Mouse (Mus musculus) CH12.LX (cell line): ENCODE results near the gene 4930595D18Rik. TPM values are rescaled to one million over a fixed set of nuclear protein-coding genes. Genes with fewer than 3 reads are reported as not detected.

ENCODE experiments used
- DNase-seq: peaks from one replicate; pipeline ENCODE4 v3.0.0-alpha.2; 2013; ENCODE audit errors: extremely low read depth
- H3K27ac ChIP-seq: 2 replicates; pipeline ENCODE4 v1.5.1; 2012; ENCODE audit warnings: low read depth, mild to moderate bottlenecking, control low read depth, moderate library complexity; ENCODE audit not compliant: insufficient read depth
- H3K27me3 ChIP-seq: replicated peaks from 2 replicates; pipeline ENCODE3; 2012; ENCODE audit warnings: inconsistent platforms
- H3K36me3 ChIP-seq, 2 experiments: replicated peaks in 1 of 2; 2 replicates each; pipeline versions ENCODE3 to v1.6.1; 2012; ENCODE audit warnings: inconsistent platforms in 1 of 2, low read length in 1 of 2, mild to moderate bottlenecking in 1 of 2, mixed read lengths in 1 of 2, moderate library complexity in 1 of 2; ENCODE audit not compliant: control insufficient read depth in 1 of 2, insufficient read depth in 1 of 2
- H3K4me1 ChIP-seq, 2 experiments: 2 replicates each; pipeline ENCODE4 v1.6.1; 2012; ENCODE audit warnings: inconsistent platforms in 1 of 2, moderate library complexity in 1 of 2; ENCODE audit not compliant: insufficient read depth in 2 of 2, control insufficient read depth in 1 of 2
- H3K4me2 ChIP-seq: 2 replicates; pipeline ENCODE4 v1.6.1; 2012; ENCODE audit warnings: low read depth, mild to moderate bottlenecking, control low read depth; ENCODE audit not compliant: poor library complexity, insufficient read depth, severe bottlenecking
- H3K4me3 ChIP-seq, 3 experiments: fragments of 150-350 bp in 1 of 3; sonication (generic) in 1 of 3; replicated peaks in 1 of 3; 2 replicates each; pipeline versions ENCODE3 to v1.5.1; 2011 to 2012; ENCODE audit warnings: low read depth in 2 of 3, low read length in 2 of 3, mild to moderate bottlenecking in 2 of 3, moderate library complexity in 2 of 3, control low read depth in 1 of 3, improper control_type of control experiment in 1 of 3, inconsistent platforms in 1 of 3, mixed read lengths in 1 of 3; ENCODE audit not compliant: poor library complexity in 1 of 3
- H3K79me2 ChIP-seq: replicated peaks from 2 replicates; pipeline ENCODE4 v1.6.1; 2012; ENCODE audit warnings: mild to moderate bottlenecking, moderate library complexity; ENCODE audit not compliant: control insufficient read depth, poor library complexity, insufficient read depth, severe bottlenecking; ENCODE audit errors: extremely low read depth
- H3K9ac ChIP-seq: 2 replicates; pipeline ENCODE4 v1.6.1; 2012; ENCODE audit warnings: low read depth, mild to moderate bottlenecking, control low read depth, moderate library complexity; ENCODE audit not compliant: insufficient read depth
- H3K9me3 ChIP-seq: replicated peaks from 2 replicates; pipeline ENCODE3; 2012; ENCODE audit warnings: low read length, inconsistent platforms, mixed read lengths
- BHLHE40 ChIP-seq: IDR thresholded peaks from 2 replicates; pipeline ENCODE4 v1.6.1; 2011; ENCODE audit warnings: mild to moderate bottlenecking, low read depth, low read length, improper control_type of control experiment
- E2F4 ChIP-seq: IDR thresholded peaks from 2 replicates; pipeline ENCODE4 v1.6.1; 2011; ENCODE audit warnings: low read depth, low read length, improper control_type of control experiment; ENCODE audit not compliant: insufficient replicate concordance
- EP300 ChIP-seq: IDR thresholded peaks from 2 replicates; pipeline ENCODE4 v1.6.1; 2011; ENCODE audit warnings: low read length, improper control_type of control experiment
- ETS1 ChIP-seq: conservative IDR thresholded peaks from 2 replicates; pipeline ENCODE4 v1.6.1; 2012; ENCODE audit warnings: low read depth, mild to moderate bottlenecking, inconsistent platforms, low read length, improper control_type of control experiment, moderate library complexity
- GABPA ChIP-seq: IDR thresholded peaks from 2 replicates; pipeline ENCODE4 v1.6.1; 2012; ENCODE audit warnings: low read depth, low read length, improper control_type of control experiment, inconsistent platforms; ENCODE audit not compliant: insufficient replicate concordance
- HCFC1 ChIP-seq: IDR thresholded peaks from 2 replicates; pipeline ENCODE4 v1.6.1; 2012; ENCODE audit warnings: low read depth, mild to moderate bottlenecking, inconsistent platforms, low read length, improper control_type of control experiment
- IRF4 ChIP-seq: IDR thresholded peaks from 2 replicates; pipeline ENCODE4 v1.6.1; 2014; ENCODE audit warnings: low read depth, mild to moderate bottlenecking, inconsistent platforms, low read length, improper control_type of control experiment
- MYC ChIP-seq: IDR thresholded peaks from 2 replicates; pipeline ENCODE4 v1.6.1; 2011; ENCODE audit warnings: low read depth, mild to moderate bottlenecking, improper control_type of control experiment, low read length
- PAX5 ChIP-seq: IDR thresholded peaks from 2 replicates; pipeline ENCODE4 v1.6.1; 2012; ENCODE audit warnings: low read length, inconsistent platforms, mixed read lengths
- RAD21 ChIP-seq: IDR thresholded peaks from 2 replicates; pipeline ENCODE4 v1.6.1; 2011; ENCODE audit warnings: low read depth, mild to moderate bottlenecking, low read length, improper control_type of control experiment, moderate library complexity
- USF2 ChIP-seq: conservative IDR thresholded peaks from 2 replicates; pipeline ENCODE4 v1.6.1; 2011; ENCODE audit warnings: low read depth, low read length, improper control_type of control experiment
- ZNF384 ChIP-seq: IDR thresholded peaks from 2 replicates; pipeline ENCODE4 v1.6.1; 2012; ENCODE audit warnings: low read depth, low read length, improper control_type of control experiment, inconsistent platforms
- dilution Hi-C: fragments of 300-500 bp; cut with MboI; formaldehyde crosslinking; loops from 2 replicates; pipeline ENCODE4 v1.14.3; 2020; ENCODE audit warnings: low sequenced_read_pairs; ENCODE audit not compliant: extremely low pct_unique_long_range_greater_than_20kb, extremely low pct_ligation_motif_present
- in situ Hi-C: fragments of 300-500 bp; cut with MboI; formaldehyde crosslinking; loops from 3 replicates; pipeline ENCODE4 v1.14.3; 2019; ENCODE audit warnings: low sequenced_read_pairs, low pct_ligation_motif_present, low pct_unique_long_range_greater_than_20kb, mixed read lengths
- polyA plus RNA-seq: library from polyadenylated mRNA; unstranded; fragments of >175 nt; gene quantifications from 2 replicates; pipeline ENCODE4 v1.2.1, GENCODE M21; 2012; ENCODE audit warnings: low read depth; ENCODE audit not compliant: insufficient read length
- total RNA-seq, 2 experiments: library from RNA; depleted of rRNA; stranded (reverse); fragments of 300-350 nt in 1 of 2; fragments of >200 nt in 1 of 2; gene quantifications; 2 replicates each; pipeline ENCODE4 v1.2.3; 2012 to 2014

4930595D18Rik gene
- total and polyA plus RNA-seq, 3 experiments = 0.57 TPM; not detected in 2

- no peaks in the 10 kb centered on the region for H3K27me3 ChIP-seq
- no peak for DNase-seq
- in situ Hi-C loops = no loop called here
- no peaks in the 10 kb centered on the region for H3K9me3 ChIP-seq
- dilution Hi-C loops = no loop called here
- H3K4me3 ChIP-seq = no peak overlapping the region
- no peaks in the 10 kb centered on the region for H3K79me2 ChIP-seq
- H3K9ac ChIP-seq = no peak overlapping the region
- TF ChIP-seq E2F4 = no peak
- no peak for TF ChIP-seq USF2
- no peak for TF ChIP-seq ZNF384
- TF ChIP-seq IRF4 = no peak
- TF ChIP-seq BHLHE40 = no peak
- no peak for TF ChIP-seq GABPA
- no peak for TF ChIP-seq PAX5
- TF ChIP-seq ETS1 = no peak
- no peak for TF ChIP-seq RAD21
- no peak for TF ChIP-seq HCFC1
- no peak for TF ChIP-seq MYC
- no peak for TF ChIP-seq EP300
- H3K27ac ChIP-seq = no peak overlapping the region
- no peak overlapping the region for H3K4me2 ChIP-seq
- H3K36me3 ChIP-seq = peaks cover 59 to 92% of the 10 kb centered on the region in 2 experiments
- H3K4me1 ChIP-seq = no peaks in the 10 kb centered on the region
Measured at GRCm38 (mm10) chr12:111111176-111111575, 73.1 kb downstream of the 4930595D18Rik start.

Other genes starting within 250 kb of the 4930595D18Rik start
- 4.7 and 5.2 TPM in 2 replicates for gene Ankrd9, start 205.5 kb downstream of the 4930595D18Rik start, total RNA-seq (2012; rRNA removed)
- gene Ankrd9, start 205.5 kb downstream of the 4930595D18Rik start, total RNA-seq (2014; rRNA removed) = 2.1 and 2.5 TPM in 2 replicates
- 1.5 and 2.4 TPM in 2 replicates for gene Ankrd9, start 205.5 kb downstream of the 4930595D18Rik start, polyA plus RNA-seq
- gene Rcor1, start 145.1 kb downstream of the 4930595D18Rik start, total RNA-seq (2012; rRNA removed) = 6.1 and 6.5 TPM in 2 replicates
- 8.3 and 8.5 TPM in 2 replicates for gene Rcor1, start 145.1 kb downstream of the 4930595D18Rik start, total RNA-seq (2014; rRNA removed)
- 15.0 and 16.1 TPM in 2 replicates for gene Rcor1, start 145.1 kb downstream of the 4930595D18Rik start, polyA plus RNA-seq
- 17.5 and 21.4 TPM in 2 replicates for gene Traf3, start 18.1 kb downstream of the 4930595D18Rik start, total RNA-seq (2012; rRNA removed)
- 9.6 and 10.9 TPM in 2 replicates for gene Traf3, start 18.1 kb downstream of the 4930595D18Rik start, total RNA-seq (2014; rRNA removed)
- gene Traf3, start 18.1 kb downstream of the 4930595D18Rik start, polyA plus RNA-seq = 30.6 and 33.1 TPM in 2 replicates
- gene Amn, start 86.6 kb upstream of the 4930595D18Rik start, total RNA-seq (2012; rRNA removed) = 0.55 and 1.1 TPM in 2 replicates
- 0.62 TPM in 1 of 2 replicates, not detected in the other for gene Amn, start 86.6 kb upstream of the 4930595D18Rik start, total RNA-seq (2014; rRNA removed)
- 0.61 and 0.79 TPM in 2 replicates for gene Amn, start 86.6 kb upstream of the 4930595D18Rik start, polyA plus RNA-seq
- gene Cdc42bpb, start 193.2 kb upstream of the 4930595D18Rik start, total RNA-seq (2012; rRNA removed) = 20.6 and 25.4 TPM in 2 replicates
- gene Cdc42bpb, start 193.2 kb upstream of the 4930595D18Rik start, total RNA-seq (2014; rRNA removed) = 12.9 and 16.7 TPM in 2 replicates
- gene Cdc42bpb, start 193.2 kb upstream of the 4930595D18Rik start, polyA plus RNA-seq = 22.9 and 29.7 TPM in 2 replicates
- not detected in 2 replicates for gene Lbhd2, start 222.3 kb upstream of the 4930595D18Rik start, total RNA-seq (2012; rRNA removed)
- not detected in 2 replicates for gene Lbhd2, start 222.3 kb upstream of the 4930595D18Rik start, total RNA-seq (2014; rRNA removed)
- gene Lbhd2, start 222.3 kb upstream of the 4930595D18Rik start, polyA plus RNA-seq = not detected in 2 replicates
- gene Exoc3l4, start 232.5 kb upstream of the 4930595D18Rik start, total RNA-seq (2012; rRNA removed) = 0.29 and 0.85 TPM in 2 replicates
- 0.80 and 1.2 TPM in 2 replicates for gene Exoc3l4, start 232.5 kb upstream of the 4930595D18Rik start, total RNA-seq (2014; rRNA removed)
- gene Exoc3l4, start 232.5 kb upstream of the 4930595D18Rik start, polyA plus RNA-seq = 0.56 and 0.81 TPM in 2 replicates